Mouse (Mus musculus): Measurements from ENCODE around the gene Tekt4. TPM values are rescaled to one million over a fixed set of nuclear protein-coding genes. Genes with fewer than 3 reads are reported as not detected.

Gene Tekt4
- total RNA-seq, 1 experiment = not detected

DNA sequence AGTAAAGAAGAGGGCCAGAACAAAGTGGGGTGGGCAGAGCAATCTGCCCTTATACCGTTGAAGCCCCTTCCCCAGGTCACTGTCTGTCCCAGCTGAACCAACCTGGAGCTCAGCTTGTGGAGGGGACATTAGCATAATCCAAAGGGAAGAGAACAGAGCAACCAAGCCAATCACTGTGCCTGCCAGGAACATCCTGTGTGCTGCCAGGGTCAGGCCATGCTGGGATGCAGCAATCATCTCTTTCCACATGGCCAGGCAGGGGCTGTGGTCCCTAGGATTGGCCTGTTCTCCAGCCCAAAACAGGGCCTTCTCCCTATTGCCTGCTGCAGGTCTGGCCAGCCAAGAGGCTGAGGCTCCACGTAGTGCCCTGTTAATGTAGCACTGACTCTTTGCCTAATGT is 28.4 kb upstream of the Tekt4 start:
- H3K36me3 ChIP-seq (ENCODE audit: control insufficient read depth, insufficient read depth, low read length, poor library complexity, severe bottlenecking) = no peaks in the 10 kb centered on the region
- no peak overlapping the region for H3K4me3 ChIP-seq (ENCODE audit: insufficient read depth in 1 of 2, low read depth in 1 of 2, low read length in 2 of 2, poor library complexity in 1 of 2, severe bottlenecking in 1 of 2)
- in situ Hi-C loops (cut with MboI; ENCODE audit: low sequenced_read_pairs in 2 of 2, unreplicated experiment in 2 of 2) = no loop called here
- no peak overlapping the region for H3K9ac ChIP-seq (ENCODE audit: insufficient read depth, low read depth, low read length, poor library complexity, severe bottlenecking)
- no peak overlapping the region for H3K27ac ChIP-seq (ENCODE audit: insufficient read depth, low read depth, low read length, poor library complexity, severe bottlenecking)
- DNase-seq (ENCODE audit: low read depth, low spot score) = no peak
- TF ChIP-seq ZNF384 (IDR thresholded peaks at IDR 0.05; ENCODE audit: low read depth, low read length) (no peak), HCFC1 (IDR thresholded peaks at IDR 0.05; ENCODE audit: borderline replicate concordance, insufficient read depth, low read length) (no peak), ZC3H11A (IDR thresholded peaks at IDR 0.05; ENCODE audit: borderline replicate concordance, low read depth, low read length) (no peak), CHD2 (IDR thresholded peaks at IDR 0.05; ENCODE audit: low read depth, low read length) (no peak), MAFK (IDR thresholded peaks at IDR 0.05; ENCODE audit: insufficient read depth, low read depth, low read length) (no peak)
- peaks cover 0 to 3% of the 10 kb centered on the region in 2 experiments; a peak in 1 of 4 replicates for H3K4me1 ChIP-seq (ENCODE audit: control insufficient read depth in 2 of 2, insufficient read depth in 2 of 2, low read length in 2 of 2, poor library complexity in 1 of 2)
- no peaks in the 10 kb centered on the region for H3K9me3 ChIP-seq (ENCODE audit: control insufficient read depth, insufficient read depth, low read depth, low read length)

DNA sequence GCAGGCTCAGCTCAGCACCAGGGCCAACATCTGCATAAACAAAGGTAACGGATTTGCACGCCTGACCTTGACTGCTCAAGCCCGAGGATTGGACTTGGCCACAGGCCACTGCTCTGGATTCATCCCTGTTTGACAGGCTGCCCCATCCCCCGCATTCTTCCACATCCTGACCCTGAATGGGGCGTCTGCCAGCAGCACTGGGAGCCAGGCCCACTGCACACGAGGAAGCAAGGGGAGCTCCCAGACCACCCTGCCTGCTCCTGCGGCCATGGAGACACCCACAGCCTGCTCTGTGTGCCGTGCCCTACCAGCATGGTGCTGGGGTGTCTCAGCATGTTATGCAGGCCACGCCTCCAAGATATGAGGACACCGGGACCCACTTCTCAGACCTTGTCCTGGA is 27.0 kb upstream of the Tekt4 start:
- no peak overlapping the region for H3K4me3 ChIP-seq (ENCODE audit: insufficient read depth in 1 of 2, low read depth in 1 of 2, low read length in 2 of 2, poor library complexity in 1 of 2, severe bottlenecking in 1 of 2)
- no peak overlapping the region for H3K27ac ChIP-seq (ENCODE audit: insufficient read depth, low read depth, low read length, poor library complexity, severe bottlenecking)
- no peaks in the 10 kb centered on the region for H3K36me3 ChIP-seq (ENCODE audit: control insufficient read depth, insufficient read depth, low read length, poor library complexity, severe bottlenecking)
- in situ Hi-C loops (cut with MboI; ENCODE audit: low sequenced_read_pairs in 2 of 2, unreplicated experiment in 2 of 2) = no loop called here
- DNase-seq (ENCODE audit: low read depth, low spot score) = no peak
- H3K9me3 ChIP-seq (ENCODE audit: control insufficient read depth, insufficient read depth, low read depth, low read length) = no peaks in the 10 kb centered on the region
- H3K4me1 ChIP-seq (ENCODE audit: control insufficient read depth in 2 of 2, insufficient read depth in 2 of 2, low read length in 2 of 2, poor library complexity in 1 of 2) = peaks cover 0 to 5% of the 10 kb centered on the region in 2 experiments; a peak in 1 of 4 replicates
- TF ChIP-seq ZNF384 (IDR thresholded peaks at IDR 0.05; ENCODE audit: low read depth, low read length) (no peak), HCFC1 (IDR thresholded peaks at IDR 0.05; ENCODE audit: borderline replicate concordance, insufficient read depth, low read length) (no peak), MAFK (IDR thresholded peaks at IDR 0.05; ENCODE audit: insufficient read depth, low read depth, low read length) (no peak)
- no peak overlapping the region for H3K9ac ChIP-seq (ENCODE audit: insufficient read depth, low read depth, low read length, poor library complexity, severe bottlenecking)

DNA sequence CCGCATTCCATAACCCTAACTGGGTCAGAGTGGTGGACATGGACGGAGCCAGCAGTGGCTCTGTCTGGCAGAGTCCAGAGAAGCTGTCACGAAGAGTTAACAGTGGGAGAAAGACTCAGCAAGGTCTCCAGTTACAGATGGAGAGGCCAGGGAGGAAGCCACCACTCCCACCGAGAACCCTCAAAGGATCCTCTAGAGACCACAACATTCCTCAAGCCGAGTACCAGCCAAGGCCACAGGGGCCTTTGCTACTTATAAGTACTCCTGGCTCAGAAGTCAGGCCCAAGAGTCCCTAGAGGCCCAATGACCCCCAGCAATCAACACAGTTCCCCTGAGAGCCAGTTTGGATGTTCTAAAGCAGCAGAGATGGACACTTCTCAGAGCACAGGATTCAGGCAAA is 25.2 kb upstream of the Tekt4 start:
- H3K9ac ChIP-seq (ENCODE audit: insufficient read depth, low read depth, low read length, poor library complexity, severe bottlenecking) = no peak overlapping the region
- no peak overlapping the region for H3K4me3 ChIP-seq (ENCODE audit: insufficient read depth in 1 of 2, low read depth in 1 of 2, low read length in 2 of 2, poor library complexity in 1 of 2, severe bottlenecking in 1 of 2)
- no peaks in the 10 kb centered on the region for H3K9me3 ChIP-seq (ENCODE audit: control insufficient read depth, insufficient read depth, low read depth, low read length)
- no peak for DNase-seq (ENCODE audit: low read depth, low spot score)
- in situ Hi-C loops (cut with MboI; ENCODE audit: low sequenced_read_pairs in 2 of 2, unreplicated experiment in 2 of 2) = no loop called here
- H3K4me1 ChIP-seq (ENCODE audit: control insufficient read depth in 2 of 2, insufficient read depth in 2 of 2, low read length in 2 of 2, poor library complexity in 1 of 2) = peaks cover 0 to 9% of the 10 kb centered on the region in 2 experiments; a peak in 2 of 4 replicates
- no peak for TF ChIP-seq ZC3H11A (IDR thresholded peaks at IDR 0.05; ENCODE audit: borderline replicate concordance, low read depth, low read length)
- TF ChIP-seq HCFC1 (IDR thresholded peaks at IDR 0.05; ENCODE audit: borderline replicate concordance, insufficient read depth, low read length) = no peak
- TF ChIP-seq MAFK (IDR thresholded peaks at IDR 0.05; ENCODE audit: insufficient read depth, low read depth, low read length) = no peak
- no peak for TF ChIP-seq ZNF384 (IDR thresholded peaks at IDR 0.05; ENCODE audit: low read depth, low read length)
- no peak for TF ChIP-seq CHD2 (IDR thresholded peaks at IDR 0.05; ENCODE audit: low read depth, low read length)
- H3K27ac ChIP-seq (ENCODE audit: insufficient read depth, low read depth, low read length, poor library complexity, severe bottlenecking) = no peak overlapping the region
- H3K36me3 ChIP-seq (ENCODE audit: control insufficient read depth, insufficient read depth, low read length, poor library complexity, severe bottlenecking) = no peaks in the 10 kb centered on the region

DNA sequence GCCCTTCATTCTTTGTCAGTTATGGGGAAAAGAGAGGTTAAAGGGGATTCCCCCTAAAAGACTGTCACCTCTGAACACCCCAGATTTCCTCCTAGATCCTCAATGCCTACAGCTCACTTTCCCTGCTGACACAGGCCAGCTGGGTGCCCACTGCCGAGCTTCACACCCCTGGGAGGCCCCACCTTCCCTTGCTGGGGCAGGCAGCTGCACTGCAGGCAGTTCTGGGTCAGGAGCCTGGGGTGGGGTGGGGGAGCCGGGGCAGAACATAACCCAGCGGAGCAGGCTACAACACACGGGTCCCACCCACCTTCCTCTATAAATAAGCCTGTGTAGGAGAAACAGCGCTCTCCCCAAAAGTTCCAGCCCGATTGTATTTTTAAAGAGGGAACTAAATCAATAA is 24.5 kb upstream of the Tekt4 start:
- Histone ChIP-seq H3K9me3 (ENCODE audit: control insufficient read depth, insufficient read depth, low read depth, low read length) (no peaks in the 10 kb centered on the region), H3K9ac (ENCODE audit: insufficient read depth, low read depth, low read length, poor library complexity, severe bottlenecking) (no peak overlapping the region), H3K27ac (ENCODE audit: insufficient read depth, low read depth, low read length, poor library complexity, severe bottlenecking) (no peak overlapping the region), H3K4me1 (ENCODE audit: control insufficient read depth in 2 of 2, insufficient read depth in 2 of 2, low read length in 2 of 2, poor library complexity in 1 of 2) (peaks cover 0 to 9% of the 10 kb centered on the region in 2 experiments; a peak in 2 of 4 replicates), H3K4me3 (ENCODE audit: insufficient read depth in 1 of 2, low read depth in 1 of 2, low read length in 2 of 2, poor library complexity in 1 of 2, severe bottlenecking in 1 of 2) (no peak overlapping the region), H3K36me3 (ENCODE audit: control insufficient read depth, insufficient read depth, low read length, poor library complexity, severe bottlenecking) (no peaks in the 10 kb centered on the region)
- in situ Hi-C loops (cut with MboI; ENCODE audit: low sequenced_read_pairs in 2 of 2, unreplicated experiment in 2 of 2) = no loop called here
- no peak for TF ChIP-seq ZC3H11A (IDR thresholded peaks at IDR 0.05; ENCODE audit: borderline replicate concordance, low read depth, low read length)
- no peak for TF ChIP-seq ZNF384 (IDR thresholded peaks at IDR 0.05; ENCODE audit: low read depth, low read length)
- TF ChIP-seq HCFC1 (IDR thresholded peaks at IDR 0.05; ENCODE audit: borderline replicate concordance, insufficient read depth, low read length) = no peak
- TF ChIP-seq CHD2 (IDR thresholded peaks at IDR 0.05; ENCODE audit: low read depth, low read length) = no peak
- TF ChIP-seq MAFK (IDR thresholded peaks at IDR 0.05; ENCODE audit: insufficient read depth, low read depth, low read length) = no peak
- no peak for DNase-seq (ENCODE audit: low read depth, low spot score)

DNA sequence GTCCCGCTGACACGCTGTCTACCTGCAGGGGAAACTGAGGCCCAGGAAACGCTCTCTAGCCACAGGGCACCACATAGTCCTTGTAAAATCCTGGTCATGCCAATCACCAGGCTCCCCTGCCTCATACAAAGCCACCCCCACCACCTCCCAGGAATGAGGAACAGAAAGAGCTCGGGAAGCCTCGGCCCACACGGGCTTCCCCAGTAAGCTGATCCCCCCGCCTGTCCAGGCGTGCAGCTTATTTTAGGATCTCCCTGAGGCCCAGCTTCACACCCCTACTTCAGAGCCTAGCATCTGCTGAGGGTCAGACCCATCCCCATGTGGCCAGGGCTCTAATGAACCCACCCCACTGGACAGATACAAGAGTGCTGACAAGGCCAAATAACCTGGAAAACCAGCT is 23.9 kb upstream of the Tekt4 start:
- DNase-seq (ENCODE audit: low read depth, low spot score) = no peak
- H3K4me3 ChIP-seq (ENCODE audit: insufficient read depth in 1 of 2, low read depth in 1 of 2, low read length in 2 of 2, poor library complexity in 1 of 2, severe bottlenecking in 1 of 2) = no peak overlapping the region
- in situ Hi-C loops (cut with MboI; ENCODE audit: low sequenced_read_pairs in 2 of 2, unreplicated experiment in 2 of 2) = no loop called here
- no peaks in the 10 kb centered on the region for H3K36me3 ChIP-seq (ENCODE audit: control insufficient read depth, insufficient read depth, low read length, poor library complexity, severe bottlenecking)
- H3K4me1 ChIP-seq (ENCODE audit: control insufficient read depth in 2 of 2, insufficient read depth in 2 of 2, low read length in 2 of 2, poor library complexity in 1 of 2) = peaks cover 0 to 9% of the 10 kb centered on the region in 2 experiments; a peak in 2 of 4 replicates
- no peak overlapping the region for H3K9ac ChIP-seq (ENCODE audit: insufficient read depth, low read depth, low read length, poor library complexity, severe bottlenecking)
- H3K27ac ChIP-seq (ENCODE audit: insufficient read depth, low read depth, low read length, poor library complexity, severe bottlenecking) = no peak overlapping the region
- TF ChIP-seq ZC3H11A (IDR thresholded peaks at IDR 0.05; ENCODE audit: borderline replicate concordance, low read depth, low read length) (no peak), HCFC1 (IDR thresholded peaks at IDR 0.05; ENCODE audit: borderline replicate concordance, insufficient read depth, low read length) (no peak), MAFK (IDR thresholded peaks at IDR 0.05; ENCODE audit: insufficient read depth, low read depth, low read length) (no peak), CHD2 (IDR thresholded peaks at IDR 0.05; ENCODE audit: low read depth, low read length) (no peak), ZNF384 (IDR thresholded peaks at IDR 0.05; ENCODE audit: low read depth, low read length) (no peak)
- no peaks in the 10 kb centered on the region for H3K9me3 ChIP-seq (ENCODE audit: control insufficient read depth, insufficient read depth, low read depth, low read length)
